Mouse (Mus musculus): ENCODE measurements around the gene Git1.
A peak's percentile ranks its signal among the peaks of the same experiment; 100 is the strongest.
"Not testable (repeated sequence)": the region's sequence is repeated elsewhere in the genome, so short reads cannot be mapped to it uniquely, and the experiment has no call there.

Git1 gene

DNA sequence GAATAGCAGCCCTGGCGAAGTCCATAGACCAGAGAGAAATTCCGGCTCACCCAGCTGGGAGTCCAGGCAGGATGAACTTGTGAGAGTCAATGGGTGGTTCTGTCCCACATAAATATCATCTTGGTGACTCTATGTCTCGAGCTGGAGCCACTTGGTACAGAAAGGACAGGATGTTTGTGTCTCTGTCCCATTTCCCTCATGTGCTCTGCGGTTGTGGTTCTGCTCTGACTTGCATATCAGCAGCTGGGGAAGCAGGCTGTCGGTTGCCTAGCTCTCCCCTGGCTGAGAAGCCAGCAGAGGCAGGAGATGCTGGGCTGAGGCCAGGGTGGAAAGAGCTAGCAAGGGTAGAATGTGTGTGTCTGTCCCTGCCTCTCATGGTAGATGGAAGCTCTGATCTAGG is 25.7 kb downstream of the Git1 start, which contains the start of gene Gm10392:
Gm10392 (minus strand) TSS at position 156 of the 400 bp plus-strand sequence.
- peak; percentile 82 for DNase-seq (ENCODE audit: low read depth, low spot score)

DNA sequence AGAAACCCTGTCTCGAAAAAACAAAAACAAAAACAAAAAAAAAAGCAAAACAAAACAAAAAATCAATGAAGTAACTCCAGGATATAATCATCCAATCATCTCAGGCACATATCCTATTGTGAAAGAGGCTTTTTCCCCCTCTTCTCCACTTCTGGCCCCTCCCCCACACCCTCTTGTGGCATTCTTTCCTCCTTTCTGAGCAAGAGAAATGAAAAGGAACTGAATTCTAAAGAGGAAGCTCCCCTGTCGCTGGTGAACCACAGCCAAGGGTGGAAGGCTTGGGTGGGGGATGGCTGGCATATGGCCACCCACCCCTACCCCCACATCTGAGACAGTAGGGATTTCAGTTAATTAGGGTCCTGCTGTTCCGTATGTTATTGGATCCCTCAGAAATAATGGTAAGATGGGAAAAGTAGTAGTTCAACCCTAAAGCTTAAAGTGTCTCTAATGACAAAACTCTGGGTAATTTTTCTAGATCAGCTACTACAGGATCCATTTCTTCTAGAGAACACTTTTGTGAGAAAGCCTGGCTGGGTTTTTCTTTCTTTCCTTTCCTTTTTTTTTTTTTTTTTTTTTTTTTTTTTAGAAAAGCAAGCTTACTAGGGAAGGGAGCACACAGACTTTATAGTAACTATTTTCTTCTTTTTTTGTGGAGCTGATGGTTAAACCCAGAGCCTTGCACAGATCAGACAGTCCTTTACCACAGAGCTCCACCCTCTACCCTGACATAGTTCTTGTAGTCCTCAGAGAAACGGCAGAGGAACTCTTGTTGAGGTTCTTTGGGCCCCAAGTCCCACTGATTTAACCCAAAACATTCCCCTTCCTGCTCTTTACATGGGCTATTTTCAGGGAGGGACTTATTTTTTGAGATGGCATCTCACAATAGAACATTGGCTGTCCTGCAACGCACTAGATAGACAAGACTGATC is 27.5 kb downstream of the Git1 start:
- no peak for DNase-seq (ENCODE audit: low read depth, low spot score)

DNA sequence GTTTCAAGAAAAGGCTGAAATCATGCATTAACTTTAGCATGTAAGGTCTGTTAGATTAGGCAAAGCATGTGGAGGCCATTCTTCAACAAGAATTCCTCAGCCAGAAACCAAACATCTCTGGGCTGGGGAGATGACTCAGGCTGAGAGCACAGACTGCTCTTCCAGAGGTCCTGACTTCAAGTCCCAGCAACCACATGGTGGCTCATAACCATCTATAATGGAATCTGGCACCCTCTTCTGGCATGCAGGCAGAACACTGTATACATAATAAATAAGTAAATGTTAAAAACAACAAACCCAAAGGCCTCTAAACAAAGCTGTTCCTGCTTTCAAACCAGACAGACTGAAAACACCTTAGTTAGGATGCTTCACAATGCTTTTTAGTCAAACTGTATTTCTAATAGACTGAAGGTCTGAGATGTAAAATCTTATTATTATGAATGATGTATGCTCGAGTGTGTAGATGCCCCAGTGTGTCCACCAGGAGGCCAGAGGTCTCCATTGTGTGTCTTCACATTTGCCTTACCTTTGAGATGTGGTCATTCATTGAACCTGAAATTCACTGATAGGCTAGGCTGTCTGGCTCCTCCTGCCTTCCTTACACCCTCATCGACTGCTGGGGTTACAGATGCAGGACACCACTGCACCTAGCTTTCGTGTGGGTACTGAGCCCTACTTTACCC is 32.6 kb downstream of the Git1 start:
- DNase-seq (ENCODE audit: low read depth, low spot score), result no peak

DNA sequence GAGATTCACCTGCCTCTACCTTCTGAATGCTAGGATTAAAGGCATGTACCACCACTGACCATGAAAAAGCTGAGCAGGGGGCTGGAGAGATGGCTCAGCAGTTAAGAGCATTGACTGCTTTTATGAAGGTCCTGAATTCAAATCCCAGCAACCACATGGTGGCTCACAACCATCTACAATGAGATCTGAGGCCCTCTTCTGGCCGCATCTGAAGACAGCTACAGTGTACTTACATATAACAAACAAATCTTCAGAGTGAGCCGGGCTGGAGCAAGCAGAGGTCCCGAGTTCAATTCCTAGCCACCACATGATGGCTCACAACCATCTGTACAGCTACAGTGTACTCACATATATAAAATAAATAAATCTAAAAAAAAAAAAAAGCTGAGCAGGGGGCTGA is 35.1 kb downstream of the Git1 start:
- DNase-seq (ENCODE audit: low read depth, low spot score), result not testable (repeated sequence)

DNA sequence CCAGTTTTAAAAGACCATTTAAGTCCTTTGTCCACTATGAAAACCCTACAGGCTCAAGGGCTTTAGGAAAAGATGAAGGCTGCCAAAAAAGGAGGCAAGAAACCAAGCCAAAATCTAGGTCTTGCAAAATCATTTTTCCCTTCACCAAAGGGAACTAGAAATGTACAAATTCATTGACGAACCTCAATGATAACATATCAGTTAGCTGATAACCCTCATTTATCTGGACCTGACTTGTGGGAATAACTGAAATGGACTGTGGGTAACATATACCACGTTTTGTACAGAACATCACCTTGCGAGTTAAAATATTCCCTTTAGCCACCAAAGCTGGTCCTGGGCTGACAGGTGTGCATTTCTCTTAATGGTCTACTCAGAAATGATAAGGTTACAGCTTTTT is 36.3 kb downstream of the Git1 start:
- no peak for DNase-seq (ENCODE audit: low read depth, low spot score)

DNA sequence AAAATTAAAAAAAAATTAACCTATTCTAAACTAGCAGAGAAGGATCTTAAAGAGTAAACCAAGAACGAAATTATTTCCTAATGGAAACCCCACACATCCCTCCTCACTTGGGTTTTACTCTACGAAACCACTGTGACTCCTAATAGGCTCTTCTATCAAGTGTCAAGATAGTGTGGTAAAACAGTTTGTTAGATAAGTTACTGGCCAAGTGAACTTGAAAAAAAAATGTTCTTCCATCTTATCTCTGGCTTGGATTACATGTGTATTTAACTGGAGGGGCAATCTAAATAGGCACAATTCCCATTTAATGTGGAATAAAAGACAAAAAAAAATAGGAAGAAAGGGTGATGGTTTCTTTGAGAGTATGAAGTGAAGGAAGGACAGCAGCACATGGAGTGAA is 37.5 kb downstream of the Git1 start:
- DNase-seq (ENCODE audit: low read depth, low spot score), result no peak

DNA sequence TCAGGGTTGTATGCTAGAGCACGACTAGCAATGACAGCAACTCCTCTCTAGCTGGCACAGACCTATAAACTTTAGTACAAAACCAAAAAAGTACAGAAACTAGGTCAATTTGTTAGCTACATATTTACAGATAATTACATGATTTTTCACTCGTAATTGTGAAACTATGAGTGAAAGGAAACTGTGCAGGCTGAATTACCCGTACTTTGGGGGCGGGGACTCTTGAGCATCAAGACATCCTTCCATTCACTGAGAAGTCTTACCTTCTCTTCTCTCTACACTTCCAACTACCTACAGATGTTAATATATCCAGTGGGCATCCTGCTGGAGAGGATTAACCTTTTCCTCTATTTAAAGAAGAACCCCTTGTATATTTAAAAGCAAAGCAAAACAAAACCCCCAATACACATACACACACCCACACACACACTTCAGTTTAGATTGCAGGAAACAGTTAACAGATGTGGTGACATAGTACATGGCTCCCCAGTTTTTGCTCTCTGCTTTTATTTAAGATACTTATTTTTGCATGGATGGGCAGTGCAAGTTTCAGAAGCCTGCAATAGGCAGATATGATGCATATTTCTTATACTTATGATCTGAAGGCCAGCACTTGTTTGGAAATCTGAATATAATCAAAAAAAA is 39.0 kb downstream of the Git1 start:
- peak; percentile 49 for DNase-seq (ENCODE audit: low read depth, low spot score)

DNA sequence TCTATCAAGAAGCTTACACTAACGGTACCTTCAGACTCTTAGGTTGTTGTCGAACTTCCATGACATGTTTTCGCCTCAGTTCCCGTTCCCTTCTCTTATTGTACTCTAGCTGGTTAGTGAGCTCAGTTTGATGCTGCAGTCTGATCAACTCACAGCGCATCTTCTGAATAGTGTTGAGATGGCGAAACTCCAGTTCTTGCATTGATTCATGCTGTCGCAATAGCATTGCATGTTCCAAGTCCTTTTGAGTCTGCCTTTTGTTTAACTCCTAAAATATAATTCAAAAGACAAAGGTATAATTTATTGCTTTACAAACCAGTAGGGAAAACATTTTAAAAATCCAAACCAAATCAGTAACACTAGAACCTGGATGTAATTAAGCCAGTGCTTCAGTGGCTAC is 51.9 kb downstream of the Git1 start:
- DNase-seq (ENCODE audit: low read depth, low spot score), result no peak
